ENCODE assay signal across 8 mouse cellular contexts in the genomic region with DNA sequence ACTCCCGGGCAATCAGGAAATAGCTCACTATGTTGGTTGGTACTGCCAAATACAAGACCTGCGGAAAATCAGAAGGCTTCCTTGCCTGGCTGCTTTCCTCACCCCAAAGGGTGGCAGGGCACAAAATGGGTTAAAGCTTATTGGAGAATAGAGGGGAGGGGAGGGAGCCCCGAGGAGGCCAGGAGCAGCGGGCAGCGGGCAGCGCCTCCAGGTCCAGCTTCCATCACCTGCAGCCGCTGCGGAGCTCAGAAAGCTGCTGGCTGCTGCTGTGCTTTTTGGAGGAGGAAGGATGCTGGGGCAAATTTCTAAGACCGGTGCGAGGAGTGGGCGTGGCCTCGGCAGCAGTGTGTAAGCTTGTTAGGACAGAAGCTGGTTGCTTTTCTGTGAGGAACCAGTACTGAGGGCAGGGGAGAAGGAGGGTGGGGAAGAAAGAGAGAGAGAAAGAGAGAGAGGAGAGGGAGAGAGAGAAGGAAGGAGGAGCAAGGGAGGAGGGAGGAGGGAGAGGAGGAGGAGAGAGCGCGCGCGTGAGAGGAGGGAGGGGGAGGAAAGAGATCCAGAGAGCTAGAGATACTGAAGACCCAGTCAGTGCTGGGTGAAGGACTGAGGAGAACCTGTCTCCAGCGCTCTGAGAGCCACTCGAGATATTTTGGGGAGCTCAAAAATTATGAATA. TPM values are rescaled to one million over a fixed set of nuclear protein-coding genes. Genes with fewer than 3 reads are reported as not detected.
DNase-seq lines count a peak whose midpoint lies in the region; ATAC-seq and TF ChIP-seq lines count a peak whose summit lies in the region.

A gene (plus strand): TSS at position 573 of the 671 bp plus-strand sequence.

- no peak within 1 kb of the TSS for H3K9ac ChIP-seq in heart, embryonic 15.5 days
- no peak within 1 kb of the TSS for H3K9ac ChIP-seq in heart, adult 2 months (ENCODE audit: low read depth, low read length)
- H3K9ac ChIP-seq in limb, embryonic 11.5 days (ENCODE audit: low read length), result no peak within 1 kb of the TSS

- peak within 1 kb of the TSS; percentile 43 for H3K4me2 ChIP-seq in heart, embryonic 15.5 days
- H3K4me2 ChIP-seq in limb, embryonic 11.5 days (ENCODE audit: low read depth, severe bottlenecking), result peak within 1 kb of the TSS; percentile 46

- no peak for TF ChIP-seq POLR2A in heart, adult 2 months (IDR thresholded peaks at IDR 0.05; ENCODE audit: insufficient read depth, low read depth, low read length)

- ATAC-seq in heart, embryonic 15.5 days (replicated peaks; ENCODE audit: insufficient number of reproducible peaks, insufficient read depth, low FRiP score, low read depth), result no peak
- ATAC-seq in limb, embryonic 11.5 days (ENCODE audit: insufficient number of reproducible peaks, low FRiP score, low TSS enrichment, low read depth), result 0 out of 2 replicates have a peak, but pooled peaks have one; percentile 54
- no peak for ATAC-seq in activated CD4-positive, CD25-positive, alpha-beta regulatory T cell, adult 4 months

- no peak within 1 kb of the TSS for H3K27ac ChIP-seq in heart, embryonic 15.5 days
- H3K27ac ChIP-seq in heart, adult 2 months, result no peak within 1 kb of the TSS
- no peak within 1 kb of the TSS for H3K27ac ChIP-seq in limb, embryonic 11.5 days (replicated peaks; ENCODE audit: low read depth, low read length)

- H3K4me1 ChIP-seq in heart, embryonic 15.5 days (replicated peaks), result peaks cover 3% of the 10 kb centered on the region
- H3K4me1 ChIP-seq in heart, adult 2 months (ENCODE audit: control insufficient read depth, insufficient read depth, low read length), result no peaks in the 10 kb centered on the region
- H3K4me1 ChIP-seq in limb, embryonic 11.5 days (ENCODE audit: control insufficient read depth, insufficient read depth, low read length), result 0 out of 2 replicates have a peak, but pooled peaks cover 5% of the 10 kb centered on the region

- no peak for DNase-seq in heart, adult 2 months
- DNase-seq in cerebellum, postnatal 25 days, result peak; percentile 79 to 82
- peak; percentile 59 to 67 for DNase-seq in frontal cortex, postnatal 36 days (ENCODE audit: low spot score in 2 of 2)
- peak; percentile 61 for DNase-seq in limb, embryonic 11.5 days (ENCODE audit: low spot score)
- DNase-seq in right cerebral cortex, postnatal 14 days, result peak; percentile 52
- DNase-seq in thymus, postnatal 36 days, result no peak

- no peaks in the 10 kb centered on the region for H3K36me3 ChIP-seq in heart, embryonic 15.5 days
- no peaks in the 10 kb centered on the region for H3K36me3 ChIP-seq in heart, adult 2 months (ENCODE audit: control insufficient read depth, insufficient read depth, low read length)
- H3K36me3 ChIP-seq in limb, embryonic 11.5 days (ENCODE audit: control insufficient read depth, insufficient read depth, low read length), result no peaks in the 10 kb centered on the region

- peak within 1 kb of the TSS; percentile 7; the same call in 1 of the 2 replicates for H3K4me3 ChIP-seq in heart, embryonic 15.5 days
- H3K4me3 ChIP-seq in heart, adult 2 months, result no peak within 1 kb of the TSS
- H3K4me3 ChIP-seq in limb, embryonic 11.5 days (ENCODE audit: low read depth, low read length), result peak within 1 kb of the TSS; percentile 20

- no peaks in the 10 kb centered on the region for H3K9me3 ChIP-seq in heart, embryonic 15.5 days (replicated peaks)
- H3K9me3 ChIP-seq in limb, embryonic 11.5 days (ENCODE audit: control insufficient read depth, low read length), result no peaks in the 10 kb centered on the region

- H3K27me3 ChIP-seq in heart, embryonic 15.5 days, result peaks cover 29% of the 10 kb centered on the region
- no peaks in the 10 kb centered on the region for H3K27me3 ChIP-seq in heart, adult 2 months (ENCODE audit: control insufficient read depth, insufficient read depth, low read length)
- peaks cover 2% of the 10 kb centered on the region; the same call in 1 of the 2 replicates for H3K27me3 ChIP-seq in limb, embryonic 11.5 days (ENCODE audit: control insufficient read depth, insufficient read depth, low read length)

- TF ChIP-seq CTCF in heart, adult 2 months (IDR thresholded peaks at IDR 0.05), result no peak

- intact Hi-C loops in heart, adult 2 months (cut with DNase I), result no loop called here

- WGBS in heart, embryonic 15.5 days, result 3% methylated on average over 18 of the region's 18 CpGs
- WGBS in heart, adult 2 months, result 4% methylated on average over 18 of the region's 18 CpGs
- WGBS in limb, embryonic 11.5 days, result 2% methylated on average over 18 of the region's 18 CpGs

- H3K79me2 ChIP-seq in heart, adult 2 months (replicated peaks; ENCODE audit: control insufficient read depth, insufficient read depth, low read length), result no peaks in the 10 kb centered on the region

- TF ChIP-seq EP300 in heart, adult 2 months (IDR thresholded peaks at IDR 0.05; ENCODE audit: insufficient read depth, low read depth, low read length), result no peak

RNA-seq across cellular contexts. Expression of the gene that starts here (rescaled TPM):
- polyA plus RNA-seq in heart, embryonic 15.5 days (2015; fragmentation: Nextera tagmentation; extraction: Ambion mirVana), result 0.09 and 0.37 TPM in 2 replicates
- total RNA-seq in heart, adult 2 months (2021), result not detected
- polyA plus RNA-seq in heart, adult 2 months (2012; rRNA removed), result not detected in 2 replicates
- polyA plus RNA-seq in limb, embryonic 11.5 days (2014; fragmentation: Nextera tagmentation; extraction: Ambion mirVana), result 0.33 and 0.48 TPM in 2 replicates
- polyA plus RNA-seq in activated CD4-positive, CD25-positive, alpha-beta regulatory T cell, adult 4 months (2017; shearing (Covaris generic)), result not detected

Comparison
In these comparisons a context has a peak if more than half of its experiments do, and no peak if none do; other contexts are left out.
1. Peak in DNase-seq, ATAC-seq, H3K4me3 ChIP-seq and H3K4me2 ChIP-seq in limb, embryonic 11.5 days; RNA of the gene not detected or under 1 TPM.
2. DNase-seq: peak in cerebellum, postnatal 25 days (2 of 2), frontal cortex, postnatal 36 days (2 of 2) and right cerebral cortex, postnatal 14 days (single experiment); none in heart, adult 2 months (0 of 2) and thymus, postnatal 36 days (0 of 2).